Mouse (Mus musculus): ENCODE data around the gene 2810408A11Rik. TPM values are rescaled to one million over a fixed set of nuclear protein-coding genes. Genes with fewer than 3 reads are reported as not detected.
"Not testable (repeated sequence)": the region's sequence is repeated elsewhere in the genome, so short reads cannot be mapped to it uniquely, and the experiment has no call there.

Gene 2810408A11Rik
- polyA plus RNA-seq, 1 experiment from 2014 or later, result 5.5 TPM

DNA sequence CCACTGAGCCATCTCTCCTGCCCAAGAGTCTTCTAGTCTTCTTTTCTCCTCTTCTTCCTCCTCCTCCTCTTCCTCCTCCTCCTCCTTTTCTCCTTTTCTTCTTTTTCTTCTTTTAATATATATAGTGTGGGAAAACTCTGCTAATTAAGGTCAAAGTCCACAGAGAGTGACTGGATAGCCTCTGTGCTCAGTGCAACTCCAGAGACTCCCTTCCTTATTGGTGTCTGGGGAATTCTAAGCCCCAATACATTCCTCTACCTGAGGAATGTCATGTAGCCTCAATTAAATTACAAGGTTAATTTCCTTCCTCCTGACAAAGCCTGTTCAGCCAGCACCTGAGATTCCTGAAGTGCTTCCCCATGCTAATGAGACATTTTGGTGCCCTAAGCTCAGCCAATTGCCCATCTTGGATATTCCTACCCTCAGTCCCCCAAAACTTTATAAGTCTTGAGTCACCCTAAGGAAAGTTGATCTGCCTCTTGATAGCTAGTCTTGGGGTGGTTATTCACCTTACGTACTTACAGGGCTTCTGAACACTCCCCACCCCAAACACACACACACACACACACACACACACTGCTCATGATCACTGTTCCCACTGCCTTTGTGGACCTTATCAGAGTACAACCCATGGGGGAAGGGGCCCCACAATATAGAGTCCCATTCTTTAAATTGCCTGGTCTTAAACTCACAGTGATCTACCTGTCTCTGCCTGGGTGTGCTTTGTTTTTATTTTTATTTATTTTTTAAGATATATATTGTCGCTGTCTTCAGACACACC is 30.3 kb downstream of the 2810408A11Rik start:
- Histone ChIP-seq H3K4me2 (ENCODE audit: low read length) (no peak overlapping the region), H3K9me3 (ENCODE audit: control insufficient read depth, low read length) (no peaks in the 10 kb centered on the region), H3K4me1 (ENCODE audit: control insufficient read depth, insufficient read depth, low read depth, low read length) (no peaks in the 10 kb centered on the region), H3K36me3 (ENCODE audit: control insufficient read depth, insufficient read depth, low read length) (no peaks in the 10 kb centered on the region), H3K27me3 (replicated peaks; ENCODE audit: control insufficient read depth, insufficient read depth, low read length) (no peaks in the 10 kb centered on the region; the same call in 1 of the 2 replicates), H3K9ac (ENCODE audit: low read depth, low read length) (no peak overlapping the region), H3K4me3 (ENCODE audit: low read length) (no peak overlapping the region), H3K27ac (ENCODE audit: low read depth, low read length) (no peak overlapping the region)
- WGBS, result 94% methylated on average over 2 of the region's 2 CpGs
- ATAC-seq, result no peak

DNA sequence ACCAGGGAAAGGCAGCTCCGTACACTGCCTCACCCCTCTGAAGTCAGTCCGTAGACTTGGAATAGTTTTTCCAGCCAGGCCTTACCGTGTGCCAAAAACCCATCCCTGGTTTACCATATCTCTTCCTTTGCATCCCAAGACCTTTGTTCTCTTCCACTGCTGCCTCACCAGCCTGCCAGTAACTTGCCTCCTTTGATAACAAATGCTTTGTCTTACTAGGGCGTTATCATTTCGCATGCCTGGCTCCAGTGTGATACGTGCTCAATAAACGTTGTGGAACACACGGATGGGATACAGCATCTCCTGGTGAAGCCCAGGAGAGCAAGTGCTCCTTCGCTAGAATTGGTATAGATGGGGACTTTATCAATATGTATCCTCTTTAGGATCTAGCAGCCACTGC is 33.5 kb downstream of the 2810408A11Rik start:
- whole genome bisulfite sequencing, result 68% methylated on average over 9 of the region's 9 CpGs
- no peak overlapping the region for H3K9ac ChIP-seq (ENCODE audit: low read depth, low read length)
- H3K9me3 ChIP-seq (ENCODE audit: control insufficient read depth, low read length), result no peaks in the 10 kb centered on the region
- H3K4me1 ChIP-seq (ENCODE audit: control insufficient read depth, insufficient read depth, low read depth, low read length), result no peaks in the 10 kb centered on the region
- no peak overlapping the region for H3K4me2 ChIP-seq (ENCODE audit: low read length)
- ATAC-seq, result no peak
- no peaks in the 10 kb centered on the region; the same call in 1 of the 2 replicates for H3K27me3 ChIP-seq (replicated peaks; ENCODE audit: control insufficient read depth, insufficient read depth, low read length)
- H3K27ac ChIP-seq (ENCODE audit: low read depth, low read length), result no peak overlapping the region
- no peaks in the 10 kb centered on the region for H3K36me3 ChIP-seq (ENCODE audit: control insufficient read depth, insufficient read depth, low read length)
- no peak overlapping the region for H3K4me3 ChIP-seq (ENCODE audit: low read length)

- H3K4me2 ChIP-seq (ENCODE audit: low read length), result no peak overlapping the region
- no peaks in the 10 kb centered on the region; the same call in 1 of the 2 replicates for H3K27me3 ChIP-seq (replicated peaks; ENCODE audit: control insufficient read depth, insufficient read depth, low read length)
- no peak overlapping the region for H3K4me3 ChIP-seq (ENCODE audit: low read length)
- H3K9ac ChIP-seq (ENCODE audit: low read depth, low read length), result no peak overlapping the region
- WGBS, result 71% methylated on average over 9 of the region's 9 CpGs
- H3K36me3 ChIP-seq (ENCODE audit: control insufficient read depth, insufficient read depth, low read length), result no peaks in the 10 kb centered on the region
- H3K27ac ChIP-seq (ENCODE audit: low read depth, low read length), result no peak overlapping the region
- no peaks in the 10 kb centered on the region for H3K9me3 ChIP-seq (ENCODE audit: control insufficient read depth, low read length)
- no peak for ATAC-seq
- no peaks in the 10 kb centered on the region for H3K4me1 ChIP-seq (ENCODE audit: control insufficient read depth, insufficient read depth, low read depth, low read length)
These were observed 35.2 kb downstream of the 2810408A11Rik start for GRCm38 (mm10) chr11:69865561-69865960.

DNA sequence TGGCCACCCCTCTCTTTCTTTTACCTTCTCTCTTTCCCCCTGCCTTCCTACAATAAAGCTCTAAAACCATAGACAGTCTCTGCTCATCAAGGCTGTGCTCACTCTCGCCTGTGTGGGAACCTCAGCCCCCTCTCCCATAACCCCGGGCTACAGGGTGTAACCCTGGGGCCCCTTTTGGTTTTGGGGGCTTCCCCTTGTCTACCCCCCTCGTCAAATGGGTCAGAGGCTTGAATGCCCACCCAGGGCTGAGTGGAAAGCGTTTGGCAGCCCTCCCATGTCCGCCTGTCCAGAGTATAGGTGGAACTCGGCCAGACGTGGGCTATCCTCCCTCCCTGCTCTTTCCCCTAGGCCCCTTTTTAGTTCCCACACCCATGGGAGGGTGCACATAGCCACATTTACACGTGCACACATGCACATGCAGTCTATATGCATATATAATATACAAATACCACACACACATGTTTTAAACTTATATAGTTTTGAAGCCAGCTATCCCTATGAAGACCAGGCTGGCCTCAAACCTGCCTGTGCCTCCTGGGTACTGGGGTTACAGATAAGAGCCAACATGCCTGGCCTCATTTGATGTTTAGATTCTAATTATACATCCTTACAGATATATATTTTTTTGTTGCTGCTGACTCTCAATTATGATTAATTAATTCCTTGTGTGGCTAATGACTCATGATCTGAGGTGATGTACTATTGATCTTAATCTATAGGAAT is 36.5 kb downstream of the 2810408A11Rik start:
- no peaks in the 10 kb centered on the region for H3K36me3 ChIP-seq (ENCODE audit: control insufficient read depth, insufficient read depth, low read length)
- no peak overlapping the region for H3K27ac ChIP-seq (ENCODE audit: low read depth, low read length)
- no peaks in the 10 kb centered on the region for H3K4me1 ChIP-seq (ENCODE audit: control insufficient read depth, insufficient read depth, low read depth, low read length)
- ATAC-seq, result no peak
- no peak overlapping the region for H3K4me2 ChIP-seq (ENCODE audit: low read length)
- no peaks in the 10 kb centered on the region; the same call in 1 of the 2 replicates for H3K27me3 ChIP-seq (replicated peaks; ENCODE audit: control insufficient read depth, insufficient read depth, low read length)
- no peak overlapping the region for H3K4me3 ChIP-seq (ENCODE audit: low read length)
- H3K9ac ChIP-seq (ENCODE audit: low read depth, low read length), result no peak overlapping the region
- WGBS, result 50% methylated on average over 8 of the region's 8 CpGs
- no peaks in the 10 kb centered on the region for H3K9me3 ChIP-seq (ENCODE audit: control insufficient read depth, low read length)

- 74% methylated on average over 3 of the region's 3 CpGs for WGBS
- not testable (repeated sequence) for H3K4me2 ChIP-seq (ENCODE audit: low read length)
These were observed 37.1 kb downstream of the 2810408A11Rik start for GRCm38 (mm10) chr11:69863729-69864128.

GRCm38 (mm10) chr11:69858113-69858998 is 42.4 kb downstream of the 2810408A11Rik start, which contains the start of gene Tnk1:
Gene Tnk1 (minus strand): TSS chr11:69858730.
- H3K36me3 ChIP-seq (ENCODE audit: control insufficient read depth, insufficient read depth, low read length), result no peaks in the 10 kb centered on the region
- no peaks in the 10 kb centered on the region for H3K9me3 ChIP-seq (ENCODE audit: control insufficient read depth, low read length)
- no peak for ATAC-seq
- no peak within 1 kb of the TSS for H3K4me3 ChIP-seq (ENCODE audit: low read length)
- no peak within 1 kb of the TSS for H3K4me2 ChIP-seq (ENCODE audit: low read length)
- H3K27me3 ChIP-seq (replicated peaks; ENCODE audit: control insufficient read depth, insufficient read depth, low read length), result 0 out of 2 replicates have a peak, but pooled peaks cover 6% of the 10 kb centered on the region
- no peaks in the 10 kb centered on the region for H3K4me1 ChIP-seq (ENCODE audit: control insufficient read depth, insufficient read depth, low read depth, low read length)
- H3K27ac ChIP-seq (ENCODE audit: low read depth, low read length), result no peak within 1 kb of the TSS
- H3K9ac ChIP-seq (ENCODE audit: low read depth, low read length), result no peak within 1 kb of the TSS
- WGBS, result 24% methylated on average over 30 of the region's 30 CpGs

More at GRCm38 (mm10) chr11:69863729-69864128, 37.1 kb downstream of the 2810408A11Rik start:
- H3K27ac ChIP-seq (ENCODE audit: low read depth, low read length); H3K9me3 ChIP-seq (ENCODE audit: control insufficient read depth, low read length); ATAC-seq; H3K9ac ChIP-seq (ENCODE audit: low read depth, low read length); H3K4me1 ChIP-seq (ENCODE audit: control insufficient read depth, insufficient read depth, low read depth, low read length); H3K4me3 ChIP-seq (ENCODE audit: low read length); H3K36me3 ChIP-seq (ENCODE audit: control insufficient read depth, insufficient read depth, low read length); H3K27me3 ChIP-seq (replicated peaks; ENCODE audit: control insufficient read depth, insufficient read depth, low read length): not testable (repeated sequence)

DNA sequence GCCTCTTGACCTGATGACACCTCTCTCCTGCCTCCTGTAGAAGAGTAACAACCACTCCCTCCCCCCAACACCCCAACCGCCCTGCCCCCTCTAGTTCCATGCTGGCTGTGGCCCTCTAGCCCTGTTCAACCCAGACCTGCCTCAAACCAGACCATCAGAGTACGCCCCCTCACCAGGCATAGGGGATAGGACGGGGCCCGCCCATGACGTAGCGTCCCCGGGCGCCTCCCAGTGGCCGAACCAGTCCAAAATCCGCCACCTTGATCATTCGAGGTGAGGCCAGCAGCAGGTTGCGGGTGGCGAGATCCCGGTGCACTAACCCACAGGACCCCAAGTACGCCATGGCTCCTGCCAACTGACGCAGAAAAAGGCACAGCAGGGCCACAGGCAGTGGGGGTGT is 45.4 kb downstream of the 2810408A11Rik start:
- Histone ChIP-seq H3K27me3 (replicated peaks; ENCODE audit: control insufficient read depth, insufficient read depth, low read length) (0 out of 2 replicates have a peak, but pooled peaks cover 6% of the 10 kb centered on the region), H3K9ac (ENCODE audit: low read depth, low read length) (no peak overlapping the region), H3K27ac (ENCODE audit: low read depth, low read length) (no peak overlapping the region), H3K4me2 (ENCODE audit: low read length) (no peak overlapping the region), H3K9me3 (ENCODE audit: control insufficient read depth, low read length) (no peaks in the 10 kb centered on the region), H3K4me1 (ENCODE audit: control insufficient read depth, insufficient read depth, low read depth, low read length) (no peaks in the 10 kb centered on the region), H3K36me3 (ENCODE audit: control insufficient read depth, insufficient read depth, low read length) (peaks cover 10% of the 10 kb centered on the region; the same call in 1 of the 2 replicates), H3K4me3 (ENCODE audit: low read length) (no peak overlapping the region)
- WGBS, result 18% methylated on average over 16 of the region's 16 CpGs
- ATAC-seq, result peak; percentile 40; the same call in 1 of the 2 replicates

DNA sequence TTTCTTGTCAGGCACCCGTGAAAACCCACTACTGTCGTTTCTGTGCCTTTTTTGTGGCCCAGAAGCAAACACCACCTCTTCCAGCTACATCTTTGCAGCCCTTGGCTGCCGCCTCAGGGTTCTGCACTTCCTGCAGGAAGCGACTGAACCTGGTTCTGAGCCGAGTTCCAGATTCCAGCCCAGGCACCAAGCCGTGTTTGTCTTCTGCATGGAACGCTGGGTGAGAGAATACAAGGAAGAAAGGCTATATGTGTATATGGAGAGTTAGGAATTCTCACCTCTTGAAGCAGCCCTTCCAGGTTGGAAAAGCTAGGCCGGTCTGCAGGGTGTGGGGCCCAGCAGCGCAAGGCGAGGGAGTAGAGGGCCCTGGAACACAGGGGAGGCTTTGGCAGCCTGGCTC is 46.1 kb downstream of the 2810408A11Rik start:
- 87% methylated on average over 10 of the region's 10 CpGs for WGBS
- no peaks in the 10 kb centered on the region for H3K9me3 ChIP-seq (ENCODE audit: control insufficient read depth, low read length)
- H3K27me3 ChIP-seq (replicated peaks; ENCODE audit: control insufficient read depth, insufficient read depth, low read length), result 0 out of 2 replicates have a peak, but pooled peaks cover 6% of the 10 kb centered on the region
- no peak overlapping the region for H3K4me2 ChIP-seq (ENCODE audit: low read length)
- H3K27ac ChIP-seq (ENCODE audit: low read depth, low read length), result no peak overlapping the region
- no peaks in the 10 kb centered on the region for H3K4me1 ChIP-seq (ENCODE audit: control insufficient read depth, insufficient read depth, low read depth, low read length)
- H3K4me3 ChIP-seq (ENCODE audit: low read length), result no peak overlapping the region
- peaks cover 17% of the 10 kb centered on the region for H3K36me3 ChIP-seq (ENCODE audit: control insufficient read depth, insufficient read depth, low read length)
- H3K9ac ChIP-seq (ENCODE audit: low read depth, low read length), result no peak overlapping the region
- no peak for ATAC-seq

All from hindbrain, embryonic 16.5 days (tissue).